Mouse (Mus musculus) embryonic stem cell, embryonic (primary cell): ENCODE data around the gene Hrh2.

ENCODE experiments used
- CTCF ChIA-PET, 4 experiments: fragments of 300-600 bp in 2 of 4; fragments of 350-600 bp in 2 of 4; sonication (Branson Sonifier 250); formaldehyde crosslinking; loops; one replicate each; lab custom pipeline; 2022; ENCODE audit warnings: inconsistent platforms in 2 of 4; lab: Charles Lee
- POLR2A ChIA-PET, 4 experiments: fragments of 300-600 bp in 2 of 4; fragments of 350-600 bp in 2 of 4; sonication (Branson Sonifier 250); formaldehyde crosslinking; loops; one replicate each; lab custom pipeline; 2022; ENCODE audit warnings: antibody characterized with exemption in 4 of 4, inconsistent platforms in 1 of 4; lab: Charles Lee

Gene Hrh2

DNA sequence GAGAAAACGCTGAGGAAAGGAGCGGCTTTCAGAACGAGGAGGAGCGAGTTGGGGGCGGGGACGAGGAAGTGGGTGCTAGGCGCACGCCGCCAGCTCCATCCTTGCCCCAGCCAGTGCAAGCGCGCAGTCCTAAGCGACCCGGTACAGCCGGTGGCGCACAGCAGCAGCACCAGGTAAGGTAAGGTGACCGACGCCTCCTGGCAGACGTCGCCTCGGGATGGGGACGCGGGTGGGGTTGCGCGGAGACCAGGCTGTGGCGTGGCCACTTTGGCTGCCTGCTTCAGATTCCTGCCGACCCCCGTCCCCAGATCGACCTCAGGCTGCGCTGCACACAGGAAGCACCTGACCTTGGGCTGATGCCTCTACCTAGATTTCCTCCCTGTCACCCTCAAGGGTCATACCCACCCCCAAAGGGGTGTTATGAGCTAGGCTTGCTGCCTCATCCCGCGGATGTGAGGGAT lies at the start of gene Hrh2:
Hrh2 (plus strand) TSS at position 109 of the 461 bp plus-strand sequence.
- ChIA-PET CTCF (interaction anchor here (0.7 to 1.0 kb wide), 4 partner anchors 16 to 78 kb away, joined by 3 read pairs; no protein-coding TSS in a partner anchor), POLR2A (interaction anchor here in 3 of 4 experiments (0.5 to 1.4 kb wide), 6 partner anchors 8 to 237 kb away, joined by 3 to 6 read pairs (median 4); no protein-coding TSS in a partner anchor)

- ChIA-PET CTCF (interaction anchor here in 3 of 4 experiments (0.6 to 2.0 kb wide), 5 partner anchors 30 to 229 kb away, joined by 3 to 5 read pairs (median 3); no protein-coding TSS in a partner anchor), POLR2A (interaction anchor here in 2 of 4 experiments (0.8 to 1.6 kb wide), 3 partner anchors 9 to 16 kb away, joined by 3 to 4 read pairs (median 3); no protein-coding TSS in a partner anchor)
Measured at GRCm38 (mm10) chr13:54143788-54144187, 48.1 kb upstream of the Hrh2 start.

DNA sequence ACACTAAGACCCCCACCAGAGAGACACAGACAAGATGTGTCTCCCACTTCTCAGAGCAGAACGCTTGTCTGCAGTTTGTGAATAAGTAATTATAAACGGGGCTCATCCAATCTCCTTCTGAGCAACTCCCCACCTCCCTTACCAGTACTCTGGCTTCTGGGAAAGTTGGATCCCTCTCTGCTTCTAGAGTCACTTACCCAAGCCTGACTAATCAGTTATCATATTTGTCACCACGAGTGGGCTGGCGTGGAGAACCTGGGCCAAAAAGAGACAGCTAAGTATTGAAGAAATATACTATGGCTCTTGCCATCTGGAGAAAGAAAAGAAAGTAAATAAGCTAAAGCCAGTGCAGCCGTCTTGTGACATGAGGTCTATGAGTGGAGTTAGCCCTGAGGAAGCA lies 47.3 kb upstream of the Hrh2 start:
- ChIA-PET POLR2A (interaction anchor here in 3 of 4 experiments (1.2 to 1.6 kb wide), 3 partner anchors 9 kb away, joined by 3 to 4 read pairs (median 3); no protein-coding TSS in a partner anchor), CTCF (interaction anchor here in 1 of 4 experiments (0.6 kb wide), 1 partner anchor 303 kb away, joined by 9 read pairs; no protein-coding TSS in a partner anchor)

DNA sequence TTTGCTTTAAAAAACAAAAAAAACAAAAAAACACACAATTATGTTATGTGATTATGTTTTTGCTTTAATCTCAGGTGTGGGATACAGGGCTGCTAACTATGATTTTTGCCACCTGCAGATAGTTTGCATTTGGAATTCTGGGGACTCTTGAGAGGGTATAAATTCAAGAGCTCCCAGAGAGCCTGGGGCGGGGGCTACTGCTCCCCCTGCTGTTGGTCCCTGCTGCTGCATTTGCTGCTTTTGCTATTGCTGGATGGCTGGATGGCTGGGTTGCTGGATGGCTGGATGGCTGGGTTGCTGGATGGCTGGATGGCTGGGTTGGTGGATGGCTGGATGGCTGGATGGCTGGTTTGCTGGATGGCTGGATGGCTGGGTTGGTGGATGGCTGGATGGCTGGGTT lies 44.6 kb upstream of the Hrh2 start:
- POLR2A ChIA-PET = interaction anchor here in 1 of 4 experiments (0.9 to 1.6 kb wide), 5 partner anchors 9 to 33 kb away, joined by 3 to 5 read pairs (median 4); no protein-coding TSS in a partner anchor
- CTCF ChIA-PET = interaction anchor here (0.6 to 2.5 kb wide), 9 partner anchors 10 to 372 kb away, joined by 3 to 10 read pairs (median 3); no protein-coding TSS in a partner anchor

DNA sequence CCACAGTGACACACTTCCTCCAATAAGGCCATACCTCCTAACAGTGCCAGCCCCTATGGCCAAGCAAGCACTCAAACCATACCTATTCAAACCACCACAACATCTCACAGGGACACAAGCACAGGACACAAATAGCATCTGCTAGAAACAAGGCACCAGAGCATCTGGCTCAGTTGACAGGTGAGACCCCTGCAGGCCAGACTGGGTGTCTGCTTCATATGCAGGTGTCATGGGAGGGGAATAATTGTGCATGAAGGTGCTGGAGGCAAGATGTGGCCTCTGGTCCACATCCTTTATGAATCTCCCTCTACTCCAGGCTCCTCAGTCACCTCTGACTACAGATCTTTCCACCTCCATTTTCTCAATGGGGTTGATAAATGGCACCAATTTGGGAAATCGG lies 39.5 kb upstream of the Hrh2 start:
- ChIA-PET CTCF (interaction anchor here (0.5 to 3.3 kb wide), 16 partner anchors 9 to 369 kb away, joined by 3 to 22 read pairs (median 4); no protein-coding TSS in a partner anchor), POLR2A (interaction anchor here in 2 of 4 experiments (0.6 to 2.1 kb wide), 7 partner anchors 8 to 351 kb away, joined by 3 to 5 read pairs (median 3); partner anchors contain the start of gene Simc1 (in 1 of the 2))

- CTCF ChIA-PET = interaction anchor here (0.5 to 3.3 kb wide), 28 partner anchors 8 to 436 kb away, joined by 3 to 22 read pairs (median 4); partner anchors contain the start of gene Sfxn1 (in 1 of the 4)
Measured at GRCm38 (mm10) chr13:54152911-54153310, 39.0 kb upstream of the Hrh2 start.

GRCm38 (mm10) chr13:54153672-54154218 lies 38.2 kb upstream of the Hrh2 start:
- POLR2A ChIA-PET = interaction anchor here (0.6 to 2.1 kb wide), 19 partner anchors 8 to 1603 kb away, joined by 3 to 8 read pairs (median 3); partner anchors contain the start of genes Sfxn1 (in 1 of the 4) and Thoc3 (in 1 of the 4)
- CTCF ChIA-PET = interaction anchor here (0.6 to 3.3 kb wide), 28 partner anchors 12 to 923 kb away, joined by 3 to 22 read pairs (median 4); partner anchors contain the start of gene Sfxn1 (in 1 of the 4)

More at GRCm38 (mm10) chr13:54152911-54153310, 39.0 kb upstream of the Hrh2 start:
- POLR2A ChIA-PET = interaction anchor here in 3 of 4 experiments (0.6 to 2.1 kb wide), 13 partner anchors 8 to 351 kb away, joined by 3 to 5 read pairs (median 3); partner anchors contain the start of genes Sfxn1 (in 1 of the 3) and Simc1 (in 1 of the 3)

- POLR2A ChIA-PET = interaction anchor here in 1 of 4 experiments (0.9 to 1.0 kb wide), 2 partner anchors 15 to 21 kb away, joined by 3 to 4 read pairs; no protein-coding TSS in a partner anchor
Measured at GRCm38 (mm10) chr13:54155822-54156221, 36.1 kb upstream of the Hrh2 start.

GRCm38 (mm10) chr13:54159256-54159655 lies 32.7 kb upstream of the Hrh2 start:
- ChIA-PET CTCF (interaction anchor here in 3 of 4 experiments (0.6 to 3.4 kb wide), 19 partner anchors 12 to 383 kb away, joined by 3 to 16 read pairs (median 3); no protein-coding TSS in a partner anchor), POLR2A (interaction anchor here (0.5 to 2.4 kb wide), 19 partner anchors 9 to 322 kb away, joined by 3 to 13 read pairs (median 5); partner anchors contain the start of gene Thoc3 (in 1 of the 4))

More at GRCm38 (mm10) chr13:54155822-54156221, 36.1 kb upstream of the Hrh2 start:
- CTCF ChIA-PET = no interaction called here

- POLR2A ChIA-PET = interaction anchor here in 3 of 4 experiments (0.9 to 2.4 kb wide), 12 partner anchors 8 to 56 kb away, joined by 3 to 13 read pairs (median 5); no protein-coding TSS in a partner anchor
Measured at GRCm38 (mm10) chr13:54159756-54160155, 32.2 kb upstream of the Hrh2 start.

DNA sequence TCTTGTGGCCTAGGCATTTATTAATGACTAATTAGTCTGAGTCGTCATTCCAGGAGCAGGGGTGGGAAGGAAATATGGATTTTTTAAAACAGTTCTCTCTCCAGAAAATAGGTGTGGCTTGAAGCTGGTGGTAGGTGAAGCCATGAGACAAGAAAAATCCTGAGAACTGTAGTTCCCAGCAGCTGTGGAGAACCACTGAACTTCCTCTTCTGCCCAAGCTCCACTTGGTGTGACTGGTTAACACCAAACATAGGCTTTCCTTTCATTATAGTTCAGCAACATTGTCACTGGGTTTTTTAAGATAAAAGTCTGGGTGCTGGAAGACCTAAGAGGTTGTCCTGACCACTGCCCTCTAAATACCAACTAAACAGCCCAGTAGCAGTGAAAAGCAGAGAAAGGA lies 31.4 kb upstream of the Hrh2 start:
- CTCF ChIA-PET = interaction anchor here in 3 of 4 experiments (0.6 to 1.6 kb wide), 3 partner anchors 8 to 286 kb away, joined by 3 read pairs; no protein-coding TSS in a partner anchor

More at GRCm38 (mm10) chr13:54159756-54160155, 32.2 kb upstream of the Hrh2 start:
- CTCF ChIA-PET = interaction anchor here in 3 of 4 experiments (0.6 to 3.4 kb wide), 10 partner anchors 11 to 345 kb away, joined by 3 to 16 read pairs (median 6); no protein-coding TSS in a partner anchor

DNA sequence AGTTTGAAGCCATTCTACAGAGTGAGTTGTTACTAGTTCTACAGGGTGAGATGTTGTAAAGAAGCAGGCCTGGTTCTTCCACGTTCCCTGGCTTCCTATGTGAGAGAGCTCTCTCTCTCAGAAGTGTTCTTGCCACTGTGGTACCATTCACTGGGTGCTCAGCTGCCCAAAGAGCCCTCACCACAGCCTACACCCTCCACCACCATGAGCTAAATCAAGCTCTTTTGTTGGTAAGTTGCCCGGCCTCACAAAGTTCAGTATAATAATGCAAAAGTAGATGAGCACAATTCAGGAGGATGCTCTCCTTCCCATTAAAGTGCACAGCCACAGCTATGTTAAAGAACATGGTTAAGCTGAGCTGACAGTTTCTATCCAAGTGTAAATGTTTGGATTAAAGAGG lies 30.4 kb upstream of the Hrh2 start:
- CTCF ChIA-PET = interaction anchor here in 3 of 4 experiments (0.6 to 1.6 kb wide), 4 partner anchors 9 to 285 kb away, joined by 3 to 18 read pairs (median 4); no protein-coding TSS in a partner anchor
- POLR2A ChIA-PET = interaction anchor here in 1 of 4 experiments (0.9 to 1.3 kb wide), 3 partner anchors 8 to 26 kb away, joined by 3 to 4 read pairs (median 3); no protein-coding TSS in a partner anchor

More for the DNA sequence above, 31.4 kb upstream of the Hrh2 start:
- POLR2A ChIA-PET = interaction anchor here in 1 of 4 experiments (0.6 to 1.3 kb wide), 2 partner anchors 14 to 141 kb away, joined by 4 read pairs; no protein-coding TSS in a partner anchor

DNA sequence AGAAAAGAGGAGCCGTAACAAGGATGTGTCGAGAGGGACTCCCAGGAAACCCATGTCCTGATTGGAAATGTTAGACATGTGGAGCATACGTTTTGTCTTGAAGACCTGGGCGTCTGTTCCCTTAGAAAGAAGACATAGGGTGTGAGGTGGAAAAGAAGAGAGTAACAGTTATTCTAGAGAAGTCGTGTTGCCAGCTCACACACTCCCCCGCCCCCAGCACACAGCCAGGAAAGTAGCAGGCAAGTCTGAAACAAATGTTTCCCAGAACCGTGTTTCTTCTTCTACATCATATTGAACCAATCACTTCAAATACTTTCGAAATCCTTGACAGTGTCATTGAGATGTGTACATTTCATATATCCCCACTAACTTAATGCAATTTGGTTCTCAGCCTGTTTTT lies 28.6 kb upstream of the Hrh2 start:
- CTCF ChIA-PET = no interaction called here
- POLR2A ChIA-PET = interaction anchor here in 1 of 4 experiments (0.6 kb wide), 1 partner anchor 1895 kb away, joined by 3 read pairs; no protein-coding TSS in a partner anchor

DNA sequence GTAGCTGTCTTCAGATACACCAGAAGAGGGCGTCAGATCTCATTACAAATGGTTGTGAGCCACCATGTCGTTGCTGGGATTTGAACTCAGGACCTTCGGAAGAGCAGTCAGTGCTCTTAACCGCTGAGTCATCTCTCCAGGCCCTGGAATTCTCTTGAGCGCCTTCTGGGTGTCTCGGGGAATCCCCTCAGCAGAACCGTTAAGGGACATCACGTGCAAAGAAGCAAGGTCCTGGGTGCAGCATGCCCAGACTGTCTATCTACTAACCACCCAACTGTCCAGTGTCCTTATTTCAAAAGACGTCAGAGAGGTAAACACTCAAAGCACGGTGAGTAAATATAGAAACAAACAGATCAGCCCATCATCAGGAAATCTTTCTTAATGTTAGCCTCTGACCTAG lies 27.5 kb upstream of the Hrh2 start:
- CTCF ChIA-PET = interaction anchor here in 2 of 4 experiments (0.6 to 1.4 kb wide), 5 partner anchors 10 to 208 kb away, joined by 3 to 4 read pairs (median 4); no protein-coding TSS in a partner anchor
- POLR2A ChIA-PET = interaction anchor here in 2 of 4 experiments (0.6 to 1.7 kb wide), 3 partner anchors 27 to 787 kb away, joined by 3 to 5 read pairs (median 4); no protein-coding TSS in a partner anchor

- POLR2A ChIA-PET = interaction anchor here in 1 of 4 experiments (0.7 to 1.7 kb wide), 4 partner anchors 11 to 93 kb away, joined by 3 to 4 read pairs (median 3); no protein-coding TSS in a partner anchor
- CTCF ChIA-PET = interaction anchor here in 3 of 4 experiments (0.6 to 1.6 kb wide), 7 partner anchors 10 to 282 kb away, joined by 3 to 4 read pairs (median 4); no protein-coding TSS in a partner anchor
Measured at GRCm38 (mm10) chr13:54165066-54165465, 26.9 kb upstream of the Hrh2 start.

DNA sequence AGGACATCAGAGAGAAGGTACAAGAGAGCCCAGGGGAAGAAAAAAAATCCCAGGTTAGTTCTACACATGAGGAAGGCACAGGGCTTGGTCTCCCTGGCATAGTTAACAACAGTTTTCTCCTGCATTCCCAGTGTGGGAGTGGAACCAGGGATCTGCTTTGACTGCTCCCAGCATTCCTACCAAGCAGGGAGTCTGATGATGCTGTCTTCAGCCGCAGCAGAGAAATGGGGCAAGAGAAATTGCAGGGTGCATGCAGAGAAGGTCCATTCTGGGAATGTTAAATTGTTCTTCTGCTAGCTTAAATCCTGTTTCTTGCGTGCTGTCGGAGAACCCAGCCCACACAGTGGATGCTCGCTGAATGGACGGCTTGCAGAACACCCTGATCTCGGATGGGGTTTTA lies 26.2 kb upstream of the Hrh2 start:
- ChIA-PET CTCF (interaction anchor here in 2 of 4 experiments (0.8 to 1.6 kb wide), 4 partner anchors 13 to 281 kb away, joined by 3 to 4 read pairs (median 4); no protein-coding TSS in a partner anchor), POLR2A (interaction anchor here in 1 of 4 experiments (0.7 to 1.7 kb wide), 3 partner anchors 12 to 93 kb away, joined by 3 to 4 read pairs (median 3); no protein-coding TSS in a partner anchor)

GRCm38 (mm10) chr13:54167036-54167435 lies 24.9 kb upstream of the Hrh2 start:
- ChIA-PET CTCF (no interaction called here), POLR2A (interaction anchor here in 2 of 4 experiments (0.6 to 1.6 kb wide), 2 partner anchors 14 to 102 kb away, joined by 3 to 17 read pairs; no protein-coding TSS in a partner anchor)
